Mouse (Mus musculus): ENCODE data around the gene Hnrnpa1. TPM values are rescaled to one million over a fixed set of nuclear protein-coding genes. Genes with fewer than 3 reads are reported as not detected.

Hnrnpa1 gene
- polyA plus RNA-seq (2017; shearing (Covaris generic)) = 100 to 1,000 TPM; 322 to 361 TPM

- peak; percentile 81 for ATAC-seq
These were observed at the start of gene Hnrnpa1 for GRCm38 (mm10) chr15:103240160-103241028. Gene Hnrnpa1, plus strand, starts transcription at chr15:103240432.

- ATAC-seq = peak; percentile 62
These were observed 49.4 kb upstream of the Hnrnpa1 start for GRCm38 (mm10) chr15:103190531-103191462.

- ATAC-seq = no peak
These were observed 46.6 kb upstream of the Hnrnpa1 start for GRCm38 (mm10) chr15:103193606-103194005.

GRCm38 (mm10) chr15:103196835-103197234 lies 43.4 kb upstream of the Hnrnpa1 start:
- ATAC-seq = no peak

GRCm38 (mm10) chr15:103197785-103198184 lies 42.4 kb upstream of the Hnrnpa1 start:
- ATAC-seq = no peak

- no peak for ATAC-seq
These were observed 38.0 kb upstream of the Hnrnpa1 start for GRCm38 (mm10) chr15:103202088-103202793.

GRCm38 (mm10) chr15:103205156-103205555 lies 35.1 kb upstream of the Hnrnpa1 start:
- no peak for ATAC-seq

GRCm38 (mm10) chr15:103214149-103214548 lies 26.1 kb upstream of the Hnrnpa1 start:
- no peak for ATAC-seq

- ATAC-seq = peak; percentile 98
These were observed 25.0 kb upstream of the Hnrnpa1 start for GRCm38 (mm10) chr15:103214971-103215907.

GRCm38 (mm10) chr15:103216052-103216451 lies 24.2 kb upstream of the Hnrnpa1 start:
- ATAC-seq = no peak

- no peak for ATAC-seq
These were observed 19.4 kb upstream of the Hnrnpa1 start for GRCm38 (mm10) chr15:103220785-103221184.

GRCm38 (mm10) chr15:103221386-103221785 lies 18.8 kb upstream of the Hnrnpa1 start:
- no peak for ATAC-seq

GRCm38 (mm10) chr15:103224161-103224560 lies 16.1 kb upstream of the Hnrnpa1 start:
- no peak for ATAC-seq

- no peak for ATAC-seq
These were observed 13.2 kb upstream of the Hnrnpa1 start for GRCm38 (mm10) chr15:103227022-103227421.

- ATAC-seq = no peak
These were observed 12.7 kb upstream of the Hnrnpa1 start for GRCm38 (mm10) chr15:103227572-103227971.

GRCm38 (mm10) chr15:103228904-103229303 lies 11.3 kb upstream of the Hnrnpa1 start:
- no peak for ATAC-seq

GRCm38 (mm10) chr15:103233119-103233518 lies 7.1 kb upstream of the Hnrnpa1 start:
- no peak for ATAC-seq

- ATAC-seq = no peak
These were observed 2.9 kb upstream of the Hnrnpa1 start for GRCm38 (mm10) chr15:103237295-103237694.

GRCm38 (mm10) chr15:103239130-103239684 lies 1.0 kb upstream of the Hnrnpa1 start:
- ATAC-seq = peak; percentile 67

GRCm38 (mm10) chr15:103239685-103240159 lies 510 bp upstream of the Hnrnpa1 start, which contains the start of gene Cbx5:
Gene Cbx5, minus strand, starts transcription at chr15:103239816.
- ATAC-seq = peak; percentile 59

All from CD4-positive, CD25-positive, alpha-beta regulatory T cell, adult 4 months (primary cell).